Mouse (Mus musculus): ENCODE results near the gene Slc13a4.

Slc13a4 gene

GRCm38 (mm10) chr6:35308037-35308436 lies at the start of gene Slc13a4:
Slc13a4 (minus strand) TSS chr6:35308131.
- DNase-seq (ENCODE audit: low read depth, low spot score) = no peak

GRCm38 (mm10) chr6:35355320-35355719 lies 47.4 kb upstream of the Slc13a4 start:
- no peak for DNase-seq (ENCODE audit: low read depth, low spot score)

GRCm38 (mm10) chr6:35354622-35354998 lies 46.7 kb upstream of the Slc13a4 start:
- no peak for DNase-seq (ENCODE audit: low read depth, low spot score)

- no peak for DNase-seq (ENCODE audit: low read depth, low spot score)
Measured at GRCm38 (mm10) chr6:35353846-35354621, 46.1 kb upstream of the Slc13a4 start.

DNA sequence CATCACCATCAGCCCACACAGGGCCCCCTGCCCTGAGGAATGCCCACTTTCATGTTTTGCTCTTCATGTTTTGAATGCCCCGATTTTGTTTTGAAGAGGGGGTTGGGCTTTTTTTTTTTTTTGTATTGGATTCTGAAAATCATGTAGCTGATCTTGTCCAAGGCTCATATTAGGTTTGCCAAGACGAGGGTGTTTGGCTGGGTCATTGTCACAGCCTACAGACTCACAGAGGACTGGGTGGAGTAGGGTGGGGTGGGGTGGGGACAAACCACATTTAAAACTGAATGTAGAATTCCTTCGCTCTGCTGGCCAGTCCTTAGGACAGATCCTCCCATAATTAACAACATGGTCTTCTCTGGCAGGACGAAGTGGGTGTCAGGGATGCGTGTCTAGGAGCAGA lies 45.5 kb upstream of the Slc13a4 start:
- no peak for DNase-seq (ENCODE audit: low read depth, low spot score)

DNA sequence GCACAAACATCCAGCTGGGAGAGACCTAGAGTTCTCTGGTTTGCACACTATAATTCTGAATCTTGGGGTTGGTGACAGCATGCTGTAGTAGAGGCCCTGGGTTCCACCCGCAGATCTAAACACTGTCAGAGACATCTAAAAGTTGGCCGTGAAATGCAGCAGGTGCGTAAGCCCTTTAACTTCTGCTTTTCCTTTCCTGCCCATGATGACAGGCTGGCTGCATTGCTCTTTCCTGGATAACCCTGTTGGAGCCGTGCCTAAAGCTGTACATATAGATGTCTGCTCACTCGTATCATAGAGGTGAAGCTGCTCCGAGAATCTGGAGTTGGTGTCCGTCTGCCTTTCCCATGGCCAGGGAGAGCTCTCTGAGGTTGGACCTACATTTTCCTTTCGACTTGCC lies 44.9 kb upstream of the Slc13a4 start:
- no peak for DNase-seq (ENCODE audit: low read depth, low spot score)

GRCm38 (mm10) chr6:35351826-35352225 lies 43.9 kb upstream of the Slc13a4 start:
- no peak for DNase-seq (ENCODE audit: low read depth, low spot score)

DNA sequence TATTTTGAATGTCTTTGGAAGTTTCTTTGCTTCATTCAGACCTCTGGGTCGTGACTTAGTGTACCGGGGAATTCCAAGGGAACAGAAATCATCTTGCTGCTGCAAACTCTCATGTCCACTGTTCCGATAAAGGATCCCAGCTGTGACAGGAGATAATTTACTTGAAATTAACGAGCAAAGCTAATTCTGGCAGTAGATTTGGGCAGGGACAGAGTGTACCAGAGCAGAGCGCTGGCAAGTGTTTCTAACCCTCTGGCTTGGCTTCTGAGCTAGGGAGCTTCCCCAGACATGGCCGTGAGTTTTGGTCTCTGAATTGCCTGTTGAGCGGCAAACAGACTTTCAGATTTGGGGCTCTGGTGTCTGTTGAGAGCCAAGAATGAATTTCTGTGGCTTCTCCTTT lies 41.9 kb upstream of the Slc13a4 start:
- DNase-seq (ENCODE audit: low read depth, low spot score) = no peak

DNA sequence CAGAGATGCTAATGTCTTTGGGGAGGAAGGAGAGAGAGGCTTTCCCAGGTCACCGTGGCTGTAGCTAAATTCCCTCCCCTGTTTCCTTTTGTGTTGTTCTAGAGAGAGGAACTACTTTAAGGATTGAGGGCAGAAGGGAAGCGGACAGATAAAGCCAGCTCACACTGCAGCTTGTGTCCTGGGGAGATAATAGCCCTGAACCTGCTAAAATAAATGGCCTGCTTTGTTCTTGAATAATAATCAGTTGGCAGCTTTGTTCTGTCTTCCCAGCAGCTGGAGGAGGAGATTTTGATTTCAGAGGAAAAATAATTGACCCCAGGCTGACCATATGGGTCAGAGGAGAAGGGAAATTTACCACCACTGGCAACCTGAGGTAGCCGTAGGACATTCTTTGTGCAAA lies 30.7 kb upstream of the Slc13a4 start:
- DNase-seq (ENCODE audit: low read depth, low spot score) = no peak

DNA sequence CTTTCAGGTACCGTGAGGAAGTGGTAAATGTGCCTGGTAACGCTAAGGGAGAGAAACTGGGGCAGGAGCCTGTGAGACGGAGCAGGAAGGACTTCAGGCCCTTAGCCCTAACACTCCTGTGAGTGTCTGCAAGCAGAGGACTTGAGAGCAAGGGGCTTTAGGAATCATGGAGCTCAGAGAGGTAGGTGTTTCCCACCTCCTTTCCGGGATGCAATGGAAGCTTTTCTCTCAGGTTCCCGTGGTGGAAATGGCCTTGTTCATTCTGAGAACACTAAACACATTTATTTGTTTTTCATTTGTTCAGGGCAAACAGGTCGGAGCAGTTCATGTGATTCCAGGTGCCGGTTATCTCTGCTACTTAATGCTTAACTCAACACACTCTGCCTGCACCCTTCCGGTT lies 29.9 kb upstream of the Slc13a4 start:
- no peak for DNase-seq (ENCODE audit: low read depth, low spot score)

DNA sequence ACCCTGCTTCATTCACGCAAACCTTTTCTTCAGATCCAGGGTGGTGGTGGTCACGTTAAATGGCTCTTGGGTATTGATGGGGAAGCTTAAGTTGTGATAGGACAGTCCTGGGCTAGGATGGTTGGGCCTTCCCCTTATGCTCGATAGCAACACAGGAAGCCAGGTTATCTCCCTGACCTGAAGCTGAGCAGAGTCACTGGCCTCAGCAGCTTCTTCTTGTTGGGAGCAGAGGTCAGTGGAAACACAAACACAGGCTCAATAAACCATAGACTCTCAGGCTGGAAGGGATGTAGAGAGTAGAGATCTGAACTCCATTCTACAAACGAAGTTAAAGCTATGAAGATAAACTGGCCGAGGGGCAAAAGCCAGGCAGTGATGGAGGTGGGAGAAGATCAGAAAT lies 27.5 kb upstream of the Slc13a4 start:
- no peak for DNase-seq (ENCODE audit: low read depth, low spot score)

- no peak for DNase-seq (ENCODE audit: low read depth, low spot score)
Measured at GRCm38 (mm10) chr6:35334278-35334677, 26.3 kb upstream of the Slc13a4 start.

GRCm38 (mm10) chr6:35333632-35334031 lies 25.7 kb upstream of the Slc13a4 start:
- no peak for DNase-seq (ENCODE audit: low read depth, low spot score)

DNA sequence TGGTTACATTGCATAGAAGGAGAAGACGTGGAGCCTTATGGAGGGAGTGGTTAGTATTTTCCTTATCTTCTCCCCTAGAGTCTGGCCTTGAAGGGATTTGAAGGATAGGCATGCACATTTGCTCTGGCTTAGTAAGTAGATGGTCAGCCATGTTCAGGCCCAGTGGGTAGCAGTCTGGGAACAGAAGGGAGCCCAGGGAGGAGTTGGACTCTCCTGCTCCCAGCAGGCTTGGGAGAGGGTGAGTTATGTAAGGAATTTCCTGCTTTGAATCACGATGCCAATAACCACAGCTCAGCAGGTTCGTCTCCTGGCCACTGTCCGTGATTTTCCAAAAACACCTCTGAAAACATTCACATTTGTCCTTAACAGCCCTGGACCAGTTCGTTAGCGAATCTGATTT lies 22.9 kb upstream of the Slc13a4 start:
- peak; percentile 70 for DNase-seq (ENCODE audit: low read depth, low spot score)

- peak; percentile 26 for DNase-seq (ENCODE audit: low read depth, low spot score)
Measured at GRCm38 (mm10) chr6:35329956-35330355, 22.0 kb upstream of the Slc13a4 start.

- DNase-seq (ENCODE audit: low read depth, low spot score) = peak; percentile 98
Measured at GRCm38 (mm10) chr6:35326111-35326515, 18.2 kb upstream of the Slc13a4 start, which contains the start of gene Fam180a. Fam180a (minus strand) TSS chr6:35326141.

DNA sequence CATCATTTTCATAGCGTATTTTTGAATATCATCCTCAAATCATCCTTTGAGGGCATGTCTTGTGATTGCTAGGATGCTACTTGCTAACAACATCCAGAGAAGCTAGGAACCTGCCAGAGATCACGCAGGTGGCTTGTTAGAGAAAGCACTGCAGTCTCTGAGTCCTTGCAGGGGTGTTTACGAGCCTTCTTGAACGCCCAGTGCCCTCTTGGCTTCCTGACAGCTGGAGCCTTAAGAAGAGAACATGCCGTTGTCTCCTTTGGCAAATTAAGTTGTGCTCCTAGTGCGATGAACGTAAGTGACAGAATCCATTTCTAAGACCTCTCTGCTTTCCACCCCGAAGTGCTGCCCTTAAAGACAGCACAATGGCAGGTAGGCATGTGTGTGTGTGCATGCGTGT lies 16.4 kb upstream of the Slc13a4 start:
- DNase-seq (ENCODE audit: low read depth, low spot score) = no peak

DNA sequence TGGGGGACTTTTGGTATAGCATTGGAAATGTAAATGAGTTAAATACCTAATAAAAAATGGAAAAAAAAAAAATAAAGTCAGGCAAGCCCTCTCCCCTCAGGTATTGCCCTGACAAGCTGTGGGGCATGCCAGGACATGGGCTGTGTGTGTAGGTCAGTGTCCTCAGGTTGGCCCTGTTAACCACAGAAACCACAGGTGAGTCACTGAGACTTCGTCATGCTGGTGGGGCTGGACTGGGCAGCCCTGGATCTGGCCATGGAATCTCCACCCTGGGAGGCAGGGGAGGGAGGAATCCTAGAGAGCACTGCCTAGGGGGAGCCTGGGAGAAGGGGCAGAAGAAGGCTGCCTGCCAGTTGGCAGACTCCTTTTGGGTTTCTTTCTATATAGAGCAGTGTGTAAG lies 15.1 kb upstream of the Slc13a4 start:
- peak; percentile 93 for DNase-seq (ENCODE audit: low read depth, low spot score)

- no peak for DNase-seq (ENCODE audit: low read depth, low spot score)
Measured at GRCm38 (mm10) chr6:35321105-35321504, 13.2 kb upstream of the Slc13a4 start.

- DNase-seq (ENCODE audit: low read depth, low spot score) = no peak
Measured at GRCm38 (mm10) chr6:35319850-35320249, 11.9 kb upstream of the Slc13a4 start.

DNA sequence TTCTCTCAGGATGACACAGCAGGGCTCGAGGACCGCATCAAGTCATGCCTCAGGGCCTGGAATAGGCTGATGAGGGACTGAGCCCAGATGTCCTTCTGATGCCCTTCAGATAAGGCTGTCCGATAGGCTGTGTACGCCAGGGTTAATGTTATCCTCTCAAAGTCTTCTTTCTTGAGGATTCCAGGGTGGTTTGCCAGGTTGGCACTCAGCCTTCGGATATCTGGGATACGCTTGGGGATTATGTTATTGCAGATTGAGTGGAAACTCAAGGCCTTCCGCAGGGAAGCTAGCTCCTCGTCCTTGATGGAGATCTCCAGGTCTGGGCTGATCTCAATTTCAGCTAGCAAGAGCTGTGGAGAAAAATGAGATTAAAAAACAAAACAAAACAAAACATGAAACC lies 5.6 kb upstream of the Slc13a4 start:
- DNase-seq (ENCODE audit: low read depth, low spot score) = no peak

GRCm38 (mm10) chr6:35309406-35309805 lies 1.5 kb upstream of the Slc13a4 start:
- peak; percentile 56 for DNase-seq (ENCODE audit: low read depth, low spot score)

DNA sequence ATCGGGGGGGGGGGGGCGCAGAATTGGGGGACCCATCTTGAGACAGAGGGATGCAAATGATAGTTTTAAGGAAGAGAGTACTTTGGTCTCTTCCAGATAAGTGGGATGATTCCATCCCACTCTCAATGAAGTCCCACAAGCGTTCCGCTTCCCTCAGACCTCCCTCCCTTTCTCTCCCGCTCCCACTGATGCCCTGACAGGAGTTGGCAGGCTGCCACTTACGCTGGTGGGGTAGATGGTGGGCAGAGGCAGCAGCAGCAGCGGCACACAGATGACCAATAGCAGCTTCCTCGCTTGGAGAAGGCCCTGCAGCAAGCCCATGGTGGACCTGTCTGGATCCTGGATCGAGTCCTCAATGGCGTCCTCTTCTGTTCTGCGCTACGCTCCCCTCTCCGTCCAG lies 795 bp downstream of the Slc13a4 start:
- DNase-seq (ENCODE audit: low read depth, low spot score) = no peak
